Mouse (Mus musculus): ENCODE measurements at regions not wholly inside any gene's neighbourhood (a gene's known extent, or its start where the extent isn't known, plus 50 kb on each side); places are given as distances from the start of the nearest gene placed in this dataset.

- TF ChIP-seq POLR2A (IDR thresholded peaks at IDR 0.05; ENCODE audit: borderline replicate concordance, control insufficient read depth, low read depth, low read length) (no peak), CTCF (IDR thresholded peaks at IDR 0.05; ENCODE audit: control insufficient read depth, insufficient read depth, low read length) (no peak)
Measured at GRCm38 (mm10) chr2:174892658-174893057, 117.4 kb upstream of the Gm14444 start.

Data from bone marrow, adult 2 months (tissue).